Mouse (Mus musculus): ENCODE measurements around the gene Pate4. TPM values are rescaled to one million over a fixed set of nuclear protein-coding genes. Genes with fewer than 3 reads are reported as not detected.
"Not testable (repeated sequence)": the region's sequence is repeated elsewhere in the genome, so short reads cannot be mapped to it uniquely, and the experiment has no call there.

Pate4 gene
- polyA plus RNA-seq (2016; fragmentation: Nextera tagmentation; extraction: Ambion mirVana): 0.19 TPM in 1 of 2 replicates, not detected in the other

DNA sequence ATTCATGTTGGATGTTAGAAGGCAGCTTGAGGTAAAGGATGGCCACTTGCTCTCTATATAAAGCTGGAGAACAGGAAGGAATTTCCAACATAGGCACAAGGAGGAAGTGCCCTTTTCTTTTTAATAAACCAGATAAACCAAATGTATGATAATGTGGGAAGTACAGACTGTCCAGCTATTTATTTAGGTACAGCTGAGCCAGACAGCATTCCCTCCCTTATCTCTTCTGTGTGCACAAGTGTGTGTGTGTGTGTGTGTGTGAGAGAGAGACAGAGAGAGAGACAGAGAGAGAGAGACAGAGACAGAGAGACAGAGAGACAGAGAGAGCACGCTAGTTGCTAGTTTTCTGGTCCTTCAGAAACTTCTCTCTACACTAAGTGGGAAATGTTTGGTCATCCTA is at the start of gene Pate4:
Gene Pate4, minus strand, starts transcription at position 101 of the 400 bp plus-strand sequence.
- H3K4me3 ChIP-seq: no peak within 1 kb of the TSS
- H3K27ac ChIP-seq: no peak within 1 kb of the TSS
- no peak for DNase-seq (ENCODE audit: low spot score)
- H3K4me1 ChIP-seq: no peaks in the 10 kb centered on the region
- 96% methylated on average over 1 of the region's 1 CpGs for WGBS
- no peaks in the 10 kb centered on the region for H3K9me3 ChIP-seq (replicated peaks)
- no peaks in the 10 kb centered on the region for H3K27me3 ChIP-seq (ENCODE audit: low read depth, poor library complexity, severe bottlenecking)
- no peaks in the 10 kb centered on the region for H3K36me3 ChIP-seq

DNA sequence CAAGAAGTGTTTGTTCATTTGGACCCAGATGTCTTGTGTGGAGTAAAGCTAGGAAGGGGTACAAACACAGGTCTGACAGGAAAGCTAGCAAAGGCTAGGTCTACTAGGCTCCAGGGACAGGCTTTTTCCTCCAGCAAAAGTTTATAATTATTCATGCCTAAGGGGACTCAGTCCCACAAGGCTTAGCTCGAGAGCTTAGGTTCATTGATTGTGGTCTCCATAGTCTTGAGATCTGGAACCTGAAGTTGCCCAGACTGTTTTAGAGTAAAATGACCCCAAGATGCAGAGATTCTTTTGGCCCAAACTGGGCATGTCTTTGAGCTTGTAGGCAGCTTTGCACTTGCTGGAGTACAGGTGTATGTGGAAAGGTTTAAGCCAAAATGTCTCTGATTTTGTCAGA is 36.4 kb upstream of the Pate4 start, which contains the start of gene Pate3:
Gene Pate3, minus strand, starts transcription at position 101 of the 400 bp plus-strand sequence.
- no peak for DNase-seq (ENCODE audit: low spot score)
- Histone ChIP-seq H3K9me3 (replicated peaks) (no peaks in the 10 kb centered on the region), H3K27ac (no peak within 1 kb of the TSS), H3K4me1 (no peaks in the 10 kb centered on the region), H3K4me3 (no peak within 1 kb of the TSS), H3K36me3 (no peaks in the 10 kb centered on the region), H3K27me3 (ENCODE audit: low read depth, poor library complexity, severe bottlenecking) (no peaks in the 10 kb centered on the region)
- 82% methylated on average over 1 of the region's 1 CpGs for WGBS

GRCm38 (mm10) chr9:35632981-35633380 is 21.2 kb upstream of the Pate4 start:
- Histone ChIP-seq H3K9me3 (replicated peaks) (no peaks in the 10 kb centered on the region), H3K36me3 (no peaks in the 10 kb centered on the region)
- 91% methylated on average over 1 of the region's 1 CpGs for WGBS

GRCm38 (mm10) chr9:35616784-35617183 is 5.0 kb upstream of the Pate4 start:
- not testable (repeated sequence) for H3K9me3 ChIP-seq (replicated peaks); H3K4me1 ChIP-seq; H3K36me3 ChIP-seq; H3K27me3 ChIP-seq (ENCODE audit: low read depth, poor library complexity, severe bottlenecking); H3K4me3 ChIP-seq; H3K27ac ChIP-seq; DNase-seq (ENCODE audit: low spot score)
- WGBS: 63% methylated on average over 2 of the region's 2 CpGs

More at GRCm38 (mm10) chr9:35632981-35633380, 21.2 kb upstream of the Pate4 start:
- Histone ChIP-seq H3K27me3 (ENCODE audit: low read depth, poor library complexity, severe bottlenecking) (no peaks in the 10 kb centered on the region), H3K4me3 (no peak overlapping the region), H3K4me1 (no peaks in the 10 kb centered on the region), H3K27ac (no peak overlapping the region)
- no peak for DNase-seq (ENCODE audit: low spot score)

DNA sequence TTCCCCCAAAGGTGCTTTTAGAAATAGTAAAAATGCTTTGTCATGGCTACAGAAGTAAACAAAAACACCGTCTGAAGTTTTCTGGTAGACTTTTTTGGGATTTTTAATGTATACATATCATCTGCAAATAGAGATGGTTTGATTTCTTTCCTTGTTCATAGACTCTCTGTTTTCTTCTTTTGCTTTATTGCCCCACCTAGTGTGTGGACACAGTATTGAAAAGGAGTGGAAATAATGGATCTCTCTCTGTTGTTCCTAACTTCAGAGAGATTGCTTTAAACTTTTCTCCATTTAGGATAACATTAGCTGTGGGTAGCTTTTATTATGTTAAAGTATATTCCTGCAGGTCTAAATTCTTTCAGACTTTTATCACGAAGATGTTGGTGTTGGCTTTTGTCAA is 2.3 kb upstream of the Pate4 start:
- no peaks in the 10 kb centered on the region for H3K36me3 ChIP-seq
- no peaks in the 10 kb centered on the region for H3K27me3 ChIP-seq (ENCODE audit: low read depth, poor library complexity, severe bottlenecking)
- no peaks in the 10 kb centered on the region for H3K4me1 ChIP-seq
- WGBS: 39% methylated on average over 2 of the region's 2 CpGs
- no peak overlapping the region for H3K27ac ChIP-seq
- DNase-seq (ENCODE audit: low spot score): no peak
- H3K4me3 ChIP-seq: no peak overlapping the region
- no peaks in the 10 kb centered on the region for H3K9me3 ChIP-seq (replicated peaks)

DNA sequence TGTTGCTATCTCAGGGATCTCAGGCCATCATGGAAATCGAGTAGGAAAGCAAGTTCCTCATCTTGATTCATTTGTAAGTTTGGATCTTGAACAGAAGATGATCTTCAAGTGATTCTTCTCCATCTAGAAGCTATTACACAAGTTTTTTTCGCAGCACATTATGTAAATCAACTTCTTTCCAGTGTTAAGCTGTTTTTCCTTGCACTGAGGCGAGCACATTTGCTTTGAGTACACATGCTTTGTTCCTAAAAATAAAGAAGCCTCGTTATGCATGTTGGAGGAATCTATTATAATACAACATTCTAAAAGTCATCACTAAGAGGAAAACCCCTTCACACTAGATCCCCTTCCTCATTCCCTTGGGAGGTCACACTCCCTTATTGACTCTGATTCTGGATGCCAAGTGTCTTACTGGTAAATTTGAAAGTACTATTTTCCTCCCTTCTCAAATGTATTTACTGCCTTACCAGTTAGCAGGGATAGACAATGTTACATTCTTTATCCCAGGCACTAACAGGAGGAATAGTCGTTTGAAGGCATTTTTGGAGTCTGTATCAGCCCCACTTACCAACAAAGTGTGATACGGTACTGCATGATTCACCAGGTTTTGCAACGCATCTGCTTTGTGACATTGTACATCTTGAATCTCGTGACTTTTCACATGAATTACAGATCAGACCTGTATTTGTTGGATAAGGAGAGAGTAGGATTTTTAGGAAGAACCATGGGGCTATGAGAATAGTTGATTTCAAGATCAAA is 3.9 kb downstream of the Pate4 start:
- H3K27me3 ChIP-seq (ENCODE audit: low read depth, poor library complexity, severe bottlenecking): no peaks in the 10 kb centered on the region
- WGBS: 77% methylated on average over 8 of the region's 8 CpGs
- no peaks in the 10 kb centered on the region for H3K4me1 ChIP-seq
- H3K27ac ChIP-seq: no peak overlapping the region
- no peaks in the 10 kb centered on the region for H3K36me3 ChIP-seq
- H3K9me3 ChIP-seq (replicated peaks): no peaks in the 10 kb centered on the region
- H3K4me3 ChIP-seq: no peak overlapping the region
- no peak for DNase-seq (ENCODE audit: low spot score)

DNA sequence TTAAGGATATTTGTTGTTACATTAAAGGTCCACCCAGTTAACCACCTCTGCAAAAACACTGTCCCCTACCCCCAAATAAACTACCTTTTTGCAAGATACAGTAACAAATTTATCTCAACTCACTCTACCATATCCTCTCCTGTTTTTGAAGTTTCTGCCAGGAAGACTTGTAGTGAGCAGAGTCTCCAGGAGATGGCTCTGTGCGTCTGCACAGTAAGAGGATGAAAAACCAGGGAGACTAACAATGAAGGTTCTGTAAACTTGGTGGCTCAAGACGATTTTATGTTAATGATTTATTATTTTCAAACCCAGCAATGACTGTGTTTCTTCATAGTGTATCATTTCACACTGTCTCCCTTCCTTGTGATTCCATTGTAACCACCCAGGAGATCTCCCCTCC is 18.8 kb downstream of the Pate4 start:
- H3K9me3 ChIP-seq (replicated peaks): no peaks in the 10 kb centered on the region
- DNase-seq (ENCODE audit: low spot score): no peak
- no peak overlapping the region for H3K4me3 ChIP-seq
- WGBS: 15% methylated on average over 2 of the region's 2 CpGs
- no peaks in the 10 kb centered on the region for H3K36me3 ChIP-seq
- no peaks in the 10 kb centered on the region for H3K4me1 ChIP-seq
- no peaks in the 10 kb centered on the region for H3K27me3 ChIP-seq (ENCODE audit: low read depth, poor library complexity, severe bottlenecking)
- H3K27ac ChIP-seq: no peak overlapping the region

- H3K36me3 ChIP-seq: no peaks in the 10 kb centered on the region
- no peak overlapping the region for H3K27ac ChIP-seq
- no peaks in the 10 kb centered on the region for H3K27me3 ChIP-seq (ENCODE audit: low read depth, poor library complexity, severe bottlenecking)
- DNase-seq (ENCODE audit: low spot score): no peak
- H3K4me3 ChIP-seq: no peak overlapping the region
- no peaks in the 10 kb centered on the region for H3K9me3 ChIP-seq (replicated peaks)
- WGBS: 31% methylated on average over 1 of the region's 1 CpGs
- no peaks in the 10 kb centered on the region for H3K4me1 ChIP-seq
Observed at GRCm38 (mm10) chr9:35587674-35588073, 24.1 kb downstream of the Pate4 start.

- Histone ChIP-seq H3K9me3 (replicated peaks) (no peaks in the 10 kb centered on the region), H3K27me3 (ENCODE audit: low read depth, poor library complexity, severe bottlenecking) (peaks cover 34% of the 10 kb centered on the region), H3K4me1 (peaks cover 6% of the 10 kb centered on the region), H3K4me3 (peak overlapping the region; percentile 42), H3K27ac (no peak overlapping the region), H3K36me3 (no peaks in the 10 kb centered on the region)
- DNase-seq (ENCODE audit: low spot score): peak; percentile 45
- 4% methylated on average over 32 of the region's 32 CpGs for WGBS
Observed at GRCm38 (mm10) chr9:35574416-35574815, 37.3 kb downstream of the Pate4 start.

GRCm38 (mm10) chr9:35570663-35571062 is 41.1 kb downstream of the Pate4 start:
- peak overlapping the region; percentile 94 for H3K27ac ChIP-seq
- H3K9me3 ChIP-seq (replicated peaks): no peaks in the 10 kb centered on the region
- peak overlapping the region; percentile 83 for H3K4me3 ChIP-seq
- H3K36me3 ChIP-seq: peaks cover 28% of the 10 kb centered on the region
- peaks cover 11% of the 10 kb centered on the region for H3K4me1 ChIP-seq
- peaks cover 24% of the 10 kb centered on the region for H3K27me3 ChIP-seq (ENCODE audit: low read depth, poor library complexity, severe bottlenecking)
- 14% methylated on average over 5 of the region's 5 CpGs for WGBS
- DNase-seq (ENCODE audit: low spot score): no peak

GRCm38 (mm10) chr9:35569571-35570534 is 41.9 kb downstream of the Pate4 start, which contains the start of the genes Pate2 and Hyls1:
Gene Pate2 (plus strand): TSS chr9:35570284.
Gene Hyls1 (minus strand): TSS chr9:35570398.
- WGBS: under 1% methylated on average over 86 of the region's 86 CpGs

DNA sequence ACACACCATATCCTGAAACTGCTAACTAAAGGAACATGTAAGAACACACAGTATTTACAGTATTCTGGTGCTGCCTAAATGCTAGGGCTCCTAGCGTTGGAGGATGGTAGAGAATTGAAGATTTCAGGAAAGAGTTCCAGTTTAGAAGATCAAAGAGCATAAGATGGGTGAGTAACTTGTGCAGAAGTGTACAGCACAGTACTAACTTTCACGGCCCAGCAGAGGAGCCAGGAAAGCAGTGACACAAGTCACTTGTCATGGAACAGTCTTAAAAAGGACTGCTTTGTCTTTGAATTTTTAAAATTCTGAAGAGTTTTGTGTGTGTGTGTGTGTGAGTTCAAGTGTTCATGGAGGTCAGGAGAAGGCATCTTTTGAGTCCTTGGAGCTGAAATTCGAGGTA is 43.7 kb downstream of the Pate4 start:
- Histone ChIP-seq H3K4me3 (no peak overlapping the region), H3K27me3 (ENCODE audit: low read depth, poor library complexity, severe bottlenecking) (no peaks in the 10 kb centered on the region), H3K9me3 (replicated peaks) (no peaks in the 10 kb centered on the region), H3K4me1 (peaks cover 5% of the 10 kb centered on the region; the same call in 1 of the 2 replicates), H3K27ac (no peak overlapping the region), H3K36me3 (peaks cover 54% of the 10 kb centered on the region)
- 88% methylated on average over 3 of the region's 3 CpGs for WGBS
- DNase-seq (ENCODE audit: low spot score): no peak

More at GRCm38 (mm10) chr9:35569571-35570534, 41.9 kb downstream of the Pate4 start, which contains the start of the genes Pate2 and Hyls1:
- Histone ChIP-seq H3K4me3 (peak within 1 kb of the TSS; percentile 83), H3K27ac (peak within 1 kb of the TSS; percentile 94), H3K4me1 (peaks cover 11% of the 10 kb centered on the region), H3K36me3 (peaks cover 36% of the 10 kb centered on the region), H3K27me3 (ENCODE audit: low read depth, poor library complexity, severe bottlenecking) (peaks cover 16% of the 10 kb centered on the region), H3K9me3 (replicated peaks) (no peaks in the 10 kb centered on the region)
- peak; percentile 90 for DNase-seq (ENCODE audit: low spot score)
